Mouse (Mus musculus): ENCODE data around the gene Galnt18.

DNA sequence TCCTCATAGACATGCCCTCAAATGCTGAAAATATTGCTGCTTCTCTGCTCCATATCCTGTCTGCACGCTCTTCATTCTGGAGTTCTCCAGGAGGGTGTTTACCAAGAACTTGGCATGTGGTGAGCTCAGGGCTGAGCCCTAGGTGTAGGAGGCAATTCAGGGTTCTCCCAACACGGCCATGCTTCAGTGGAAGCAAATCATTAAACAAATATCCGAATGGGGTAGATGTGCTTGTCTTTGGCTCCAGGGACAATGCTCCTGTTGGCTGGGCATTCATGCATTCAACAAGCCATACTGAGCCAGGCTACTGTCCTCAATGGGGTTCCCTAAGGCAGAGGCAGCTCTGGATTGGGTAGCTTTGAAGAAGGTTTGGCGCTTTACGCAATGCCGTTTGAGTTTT lies 212.9 kb downstream of the Galnt18 start:
- TF ChIP-seq CTCF (IDR thresholded peaks at IDR 0.05) (no peak), EP300 (IDR thresholded peaks at IDR 0.05) (no peak)
